Comparison of ENCODE assay signal across 20 mouse cellular contexts in the genomic region with DNA sequence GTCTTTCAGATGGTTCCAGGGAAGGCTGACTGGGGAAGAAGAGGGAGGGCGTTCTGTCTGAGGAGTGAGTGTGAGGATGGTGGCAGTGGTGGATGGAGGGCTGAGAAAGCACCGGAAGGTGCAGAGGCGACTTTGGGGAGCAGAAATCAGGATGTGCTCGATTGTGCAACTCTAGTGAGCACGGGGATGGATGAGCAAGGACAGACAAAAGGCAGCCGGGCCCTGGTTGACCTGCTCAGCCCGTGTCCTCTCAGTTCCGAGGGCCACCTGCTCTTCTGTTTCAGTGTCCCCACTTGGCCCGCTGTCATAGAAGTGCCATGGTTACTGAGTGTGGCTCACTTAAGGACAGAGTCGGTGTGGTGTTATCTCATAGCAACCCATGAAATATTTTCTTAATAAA.
A peak's percentile ranks its signal among the peaks of the same experiment; 100 is the strongest.
DNase-seq lines count a peak whose midpoint lies in the region; ATAC-seq and TF ChIP-seq lines count a peak whose summit lies in the region.
"Had no signal": no experiment of that assay in that cellular context is flagged by ENCODE, and none has a peak within 500 bp of the region (broad histone marks: within the 10 kb centered on the region; RNA-seq: fewer than 3 reads in every experiment).

No protein-coding gene starts in this region.

- no peak overlapping the region for H3K4me3 ChIP-seq in layer of hippocampus, adult 2 months
- H3K4me3 ChIP-seq: embryonic facial prominence, embryonic 10.5 days; embryonic facial prominence, embryonic 12.5 days; forebrain, embryonic 13.5 days; forebrain, embryonic 15.5 days had no signal

- DNase-seq in layer of hippocampus, adult 2 months (ENCODE audit: low spot score in 2 of 2), result no peak
- no peak for DNase-seq in layer of hippocampus, adult 8-10 months (ENCODE audit: low spot score in 2 of 2)
- DNase-seq in spleen, adult 18-20 months, result no peak
- DNase-seq in retina, postnatal 1 day, result no peak
- DNase-seq in frontal cortex, postnatal 14 days (ENCODE audit: low spot score in 2 of 2), result no peak
- DNase-seq: adrenal gland, adult 8-10 months; adrenal gland, postnatal 14 days; adrenal gland, postnatal 36 days; cerebellum, adult 11-12 months; cerebellum, adult 9-10 months; cerebellum, postnatal 10 days; cerebellum, postnatal 25 days had no signal

- peak; percentile 7 for ATAC-seq in CD4-positive, CD25-positive, alpha-beta regulatory T cell, adult 4 months
- peak; percentile 60 for ATAC-seq in granulocyte monocyte progenitor cell, adult 5-6 weeks (replicated peaks; ENCODE audit: poor library complexity, severe bottlenecking)
- ATAC-seq in megakaryocyte, adult 5-6 weeks (ENCODE audit: poor library complexity, severe bottlenecking), result 0 out of 2 replicates have a peak, but pooled peaks have one; percentile 30
- ATAC-seq: forebrain, embryonic 13.5 days; forebrain, embryonic 15.5 days; Patski had no signal

- H3K27ac ChIP-seq in layer of hippocampus, adult 2 months, result peak overlapping the region; percentile 57; the same call in 1 of the 2 replicates
- H3K27ac ChIP-seq: embryonic facial prominence, embryonic 10.5 days; embryonic facial prominence, embryonic 12.5 days; forebrain, embryonic 13.5 days; forebrain, embryonic 15.5 days had no signal

- TF ChIP-seq CTCF in layer of hippocampus, adult 2 months (conservative IDR thresholded peaks at IDR 0.05), result no peak

Comparison
In these comparisons a context has a peak if more than half of its experiments do, and no peak if none do; other contexts are left out.
1. ATAC-seq: peak in every context shown above with its lines; median percentile 60 in granulocyte monocyte progenitor cell, adult 5-6 weeks; 30 in megakaryocyte, adult 5-6 weeks; 7 in CD4-positive, CD25-positive, alpha-beta regulatory T cell, adult 4 months.